Mouse (Mus musculus): ENCODE results near the gene Olfr483.

Olfr483 gene

DNA sequence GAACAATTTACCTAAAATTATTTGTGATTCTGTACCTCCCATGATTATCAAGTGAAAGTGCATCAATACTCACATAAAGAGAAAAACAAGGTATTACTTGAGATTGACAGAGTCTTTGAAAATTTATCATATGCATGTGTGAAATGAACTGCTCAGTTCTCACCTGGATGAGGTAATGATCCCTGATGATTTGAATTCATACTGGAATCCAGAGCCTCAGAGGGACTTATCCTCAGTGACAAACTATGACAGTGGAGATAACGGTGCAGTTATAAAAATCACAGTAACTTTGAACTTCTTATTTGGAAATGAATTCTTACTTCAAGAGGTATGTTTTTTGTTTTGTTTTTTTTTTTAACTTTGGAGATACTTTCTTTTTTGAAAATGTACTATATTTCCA, at the start of gene Olfr483:
TSS of gene Olfr483 (plus strand) at position 301 of the 400 bp plus-strand sequence.
- DNase-seq, result no peak

DNA sequence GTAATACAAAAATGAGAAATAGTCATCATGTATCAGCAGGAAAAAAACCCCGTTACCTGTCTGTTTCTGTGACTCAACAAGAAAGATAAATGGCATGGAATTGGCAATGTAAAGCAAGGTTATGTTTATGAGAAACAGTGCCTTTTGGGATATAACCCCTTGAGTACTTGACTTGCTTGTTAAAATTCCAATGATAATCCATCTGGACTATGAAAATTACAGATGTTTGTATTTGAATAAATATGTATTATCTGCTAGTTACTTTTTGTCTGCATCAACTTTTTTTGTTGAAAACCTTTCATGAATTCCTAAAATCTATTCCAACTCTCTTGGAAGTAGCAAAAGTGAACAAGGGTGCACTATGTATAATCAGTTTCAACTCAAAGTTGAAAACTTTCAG, 33.4 kb upstream of the Olfr483 start, which contains the start of gene Olfr480:
TSS of gene Olfr480 (minus strand) at position 101 of the 400 bp plus-strand sequence.
- no peak for DNase-seq

DNA sequence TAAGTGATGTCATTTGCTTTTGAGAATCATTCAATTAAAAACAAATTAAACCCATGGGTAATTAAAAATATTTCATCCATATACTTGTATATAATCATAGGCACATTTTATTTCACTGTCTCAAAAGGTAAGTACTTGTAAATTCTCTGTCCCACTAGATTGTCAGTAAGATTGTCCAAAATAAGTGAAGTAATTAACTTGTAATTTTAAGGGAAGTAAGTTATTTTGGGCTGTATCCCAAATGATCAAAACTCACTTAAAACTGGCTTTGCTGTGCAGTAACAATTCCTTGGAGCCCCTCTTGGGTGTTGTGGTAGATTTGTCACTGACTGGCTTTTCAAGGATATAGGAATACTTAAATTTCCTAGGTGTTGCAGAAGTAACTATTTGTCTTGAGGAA, 21.1 kb upstream of the Olfr483 start, which contains the start of gene Olfr481:
TSS of gene Olfr481 (plus strand) at position 301 of the 400 bp plus-strand sequence.
- DNase-seq, result no peak

DNA sequence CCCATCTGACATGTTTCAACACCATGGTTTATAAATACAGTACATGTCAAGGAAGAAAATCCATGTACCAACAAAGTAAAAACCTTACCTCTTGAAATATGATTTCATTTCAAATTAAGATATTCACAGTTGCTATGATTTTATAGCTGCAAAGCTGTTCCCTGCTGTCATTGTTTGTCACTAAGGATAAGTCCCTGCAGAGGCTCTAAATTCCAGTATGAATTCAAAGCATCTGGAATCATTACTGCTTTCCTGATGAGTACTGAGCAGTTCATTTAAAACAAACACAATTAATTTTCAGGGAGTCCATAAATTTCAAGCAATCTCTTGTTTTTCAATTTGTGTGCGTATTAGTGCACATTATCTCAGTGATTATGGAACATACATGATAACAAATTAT, 3.2 kb upstream of the Olfr483 start, which contains the start of gene Olfr482:
TSS of gene Olfr482 (minus strand) at position 101 of the 400 bp plus-strand sequence.
- no peak for DNase-seq

DNA sequence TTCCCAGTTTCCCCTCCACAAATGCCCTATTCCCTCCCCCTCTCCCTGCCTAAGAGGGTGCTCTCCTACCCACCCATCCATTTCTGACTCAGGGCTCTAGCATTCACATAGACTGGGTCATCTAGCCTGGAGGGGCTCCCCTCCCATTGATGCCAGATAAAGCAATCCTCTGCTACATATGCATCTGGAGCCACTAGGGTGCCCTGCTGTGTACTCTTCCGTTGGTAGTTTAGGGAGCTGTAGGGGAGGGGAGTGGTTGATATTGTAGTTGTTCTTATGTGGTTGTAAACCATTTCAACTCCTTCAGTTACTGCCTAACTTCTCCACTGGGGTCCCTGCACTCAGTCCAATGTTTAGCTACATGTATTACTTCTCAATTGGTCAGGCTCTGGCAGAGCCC, 20.0 kb downstream of the Olfr483 start:
- no peak for DNase-seq

DNA sequence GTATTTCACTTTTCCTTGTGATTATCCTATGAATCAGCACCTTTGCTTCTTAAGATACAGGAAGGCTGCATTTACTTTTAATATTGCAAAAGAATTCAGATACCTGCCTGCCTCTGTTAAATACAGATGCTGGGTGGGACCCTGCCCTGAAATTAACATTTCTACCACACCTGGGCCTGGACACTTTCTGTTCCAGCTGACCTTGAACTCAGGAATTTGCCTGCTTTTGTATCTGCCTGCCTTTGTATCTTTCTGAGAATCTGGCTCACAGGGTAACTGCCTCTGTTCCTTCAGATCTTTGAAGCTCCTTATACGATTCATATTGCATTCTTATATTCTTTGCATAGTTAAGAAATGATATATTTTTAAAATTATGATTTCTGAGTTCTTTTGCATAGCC, 20.8 kb downstream of the Olfr483 start:
- DNase-seq, result no peak

DNA sequence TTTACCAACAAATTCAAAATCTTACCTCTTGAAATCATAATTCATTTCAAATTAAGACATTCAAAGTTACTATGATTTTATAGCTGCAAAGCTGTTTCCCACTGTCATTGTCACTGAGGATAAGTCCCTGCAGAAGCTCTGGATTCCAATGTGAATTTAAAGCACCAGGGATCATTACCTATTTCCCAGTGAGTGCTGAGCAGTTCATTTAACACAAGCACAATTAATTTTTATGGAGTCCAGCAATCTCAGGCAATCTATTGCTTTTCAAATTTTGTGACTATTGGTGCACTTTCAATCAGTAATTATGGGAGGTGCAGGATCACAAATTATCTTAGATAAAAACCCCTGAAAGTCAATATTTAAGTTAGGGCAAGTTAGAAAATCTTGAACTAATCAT, 26.7 kb downstream of the Olfr483 start, which contains the start of gene Olfr484:
TSS of gene Olfr484 (minus strand) at position 101 of the 400 bp plus-strand sequence.
- no peak for DNase-seq

Measured in kidney, adult 18-20 months (tissue).